Mouse (Mus musculus) ovary, postnatal 14 days (tissue): Measurements from ENCODE around the gene Mbtps2.

Experiments
- DNase-seq: peaks from one replicate; pipeline ENCODE4 v3.0.0; 2022; ENCODE audit warnings: low spot score

Mbtps2 gene

GRCm38 (mm10) chrX:157501871-157502270, 96.6 kb downstream of the Mbtps2 start:
- DNase-seq: no peak

GRCm38 (mm10) chrX:157500004-157500403, 98.5 kb downstream of the Mbtps2 start:
- DNase-seq: no peak

GRCm38 (mm10) chrX:157493159-157493558, 105.4 kb downstream of the Mbtps2 start:
- DNase-seq: no peak

DNA sequence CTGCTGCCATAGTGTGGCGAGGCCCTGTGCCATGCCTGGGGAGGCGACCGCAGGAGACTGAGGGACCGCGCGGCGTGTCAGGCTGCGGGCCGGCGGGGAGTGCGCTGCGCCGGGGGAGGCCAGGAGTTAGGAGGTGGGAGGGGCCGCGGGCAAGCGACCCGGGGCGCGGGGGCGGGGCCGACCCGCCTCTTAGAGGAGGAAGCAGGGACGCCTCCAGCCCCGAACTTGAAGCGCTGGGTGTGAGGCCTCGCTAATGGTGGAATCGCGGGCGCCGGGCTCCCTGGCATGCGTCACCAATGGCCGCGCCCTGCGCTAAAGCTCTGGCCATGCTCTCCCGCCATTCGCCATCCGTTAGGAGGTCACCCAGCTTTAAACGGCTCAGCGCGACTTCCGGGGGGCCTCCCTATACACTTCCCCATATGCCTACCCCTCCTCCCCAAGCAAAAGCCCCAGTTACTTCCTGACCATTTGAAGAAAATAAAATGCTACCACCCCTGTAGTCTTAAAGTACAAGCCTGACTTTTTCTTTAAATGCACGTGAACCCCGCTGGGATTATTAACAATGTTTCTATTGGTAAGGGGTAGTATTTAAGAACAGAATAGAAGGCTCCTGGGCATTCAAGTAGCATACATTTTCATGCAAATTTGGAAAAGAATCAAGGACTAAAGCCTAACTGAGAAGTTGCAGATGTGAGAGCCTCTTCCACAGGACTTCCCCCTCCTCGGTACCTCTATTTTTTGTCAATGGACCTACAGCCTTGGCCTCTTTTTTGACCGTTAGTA, 106.4 kb downstream of the Mbtps2 start, which contains the start of gene Sms:
Sms (minus strand) TSS at position 344 of the 783 bp plus-strand sequence.
- peak; percentile 7 for DNase-seq

DNA sequence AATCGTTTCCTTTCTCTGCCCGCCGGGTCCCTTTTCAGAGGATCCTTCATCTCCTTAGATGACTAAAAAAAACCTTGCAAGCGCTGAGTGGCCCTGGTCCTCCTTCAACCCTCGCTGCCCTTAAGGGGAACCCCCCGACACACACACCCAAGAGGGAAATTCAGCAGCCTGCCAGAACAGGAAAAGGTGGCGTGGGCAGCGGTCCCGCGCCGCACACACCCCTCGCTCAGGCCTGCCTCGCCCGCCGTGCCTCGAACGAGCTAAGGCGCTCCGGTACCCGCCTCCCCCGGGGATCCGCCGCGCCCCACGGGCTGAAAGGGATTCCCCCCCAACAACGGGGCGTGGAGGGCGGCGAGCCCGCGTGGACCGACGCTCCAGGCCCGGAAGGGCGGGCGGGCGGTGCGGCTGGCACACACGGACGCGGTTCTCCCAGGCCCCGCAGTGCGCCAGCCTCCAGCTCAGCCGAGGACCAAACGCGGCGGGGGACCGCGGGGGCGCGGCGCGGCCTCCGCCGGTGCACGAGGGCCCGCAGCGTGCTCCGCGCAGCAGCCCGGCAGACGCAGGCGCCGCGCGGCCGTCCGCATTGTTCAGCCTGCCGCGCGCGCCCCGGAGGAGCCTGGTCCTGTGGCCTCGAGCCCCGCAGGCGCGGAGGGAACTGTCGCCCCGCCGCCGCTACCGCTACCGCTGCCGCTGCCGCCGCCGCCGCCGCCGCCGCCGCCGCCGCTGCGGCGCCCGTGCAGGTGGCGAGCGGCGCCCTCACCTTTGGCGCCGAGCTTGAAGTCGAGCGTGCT, 107.2 kb downstream of the Mbtps2 start:
- peak; percentile 1 for DNase-seq

- no peak for DNase-seq
Observed at GRCm38 (mm10) chrX:157490769-157491144, 107.8 kb downstream of the Mbtps2 start.

DNA sequence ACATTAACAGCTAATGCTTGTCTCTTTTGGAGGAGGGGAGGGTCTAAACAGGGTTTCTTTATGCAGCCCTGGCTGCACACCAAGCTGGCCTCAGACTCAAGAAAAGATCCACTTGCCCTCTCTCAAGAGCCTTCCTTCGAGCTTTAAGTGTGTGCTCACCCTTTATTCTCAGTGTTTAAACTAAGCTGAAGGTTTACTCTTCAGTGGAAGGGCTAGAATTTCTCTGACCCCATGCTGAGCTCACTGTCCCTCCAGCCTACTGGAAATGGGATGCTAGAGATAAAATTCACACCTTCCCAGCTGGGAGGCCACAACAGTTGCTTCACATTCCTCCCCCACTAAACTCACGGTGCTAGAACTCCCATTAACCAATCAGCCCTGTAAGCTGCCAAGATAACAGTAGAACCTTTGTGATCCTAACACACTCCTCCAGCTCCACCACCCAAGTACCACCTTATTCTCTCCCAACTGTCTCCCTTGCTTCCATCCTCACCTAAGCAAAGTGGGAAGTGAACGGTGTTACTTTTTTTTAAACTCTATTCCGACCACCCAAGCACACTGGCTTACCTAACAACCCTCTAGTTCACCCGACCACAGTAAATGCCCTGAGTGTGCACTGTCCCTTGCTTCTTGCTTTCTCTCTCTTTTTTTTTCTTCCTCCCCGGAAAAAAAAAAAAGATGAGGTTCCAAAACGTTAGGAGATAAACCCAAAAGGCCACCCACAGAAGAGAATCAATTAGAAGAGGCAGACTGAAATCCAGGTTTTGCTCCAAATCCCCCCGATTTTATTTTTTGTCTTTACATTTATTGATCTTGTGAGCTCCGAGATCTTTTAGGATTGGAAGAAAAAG, 108.4 kb downstream of the Mbtps2 start:
- no peak for DNase-seq

- DNase-seq: no peak
Observed at GRCm38 (mm10) chrX:157488831-157489230, 109.7 kb downstream of the Mbtps2 start.

DNA sequence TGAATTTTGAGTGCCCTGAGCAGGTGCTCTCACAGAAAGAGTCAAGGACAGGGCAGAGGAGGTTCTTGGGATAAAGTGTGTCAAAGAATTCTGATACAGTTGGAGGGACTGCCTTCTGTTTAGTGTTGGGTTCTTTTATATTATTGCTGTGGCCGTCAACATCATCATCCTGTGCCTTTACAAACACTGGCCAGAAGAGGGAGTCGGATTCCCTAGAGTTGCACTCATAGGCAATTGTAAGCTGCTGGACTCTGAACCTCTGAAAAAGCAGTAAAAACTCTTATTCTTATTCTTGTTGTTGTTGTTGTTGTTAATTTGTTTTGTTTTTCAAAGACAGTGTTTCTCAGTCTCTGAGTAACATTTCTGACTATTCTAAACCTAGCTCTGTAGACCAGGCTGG, 111.8 kb downstream of the Mbtps2 start:
- DNase-seq: peak; percentile 6
